Mouse (Mus musculus) heart, embryonic 16.5 days (tissue): ENCODE measurements around the gene Wtap. TPM values are rescaled to one million over a fixed set of nuclear protein-coding genes. Genes with fewer than 3 reads are reported as not detected.
"Not testable (repeated sequence)": the region's sequence is repeated elsewhere in the genome, so short reads cannot be mapped to it uniquely, and the experiment has no call there.

ENCODE experiments used
- ATAC-seq: fragments of 200-750 bp; cut with Nextera tagmentation; replicated peaks from 2 replicates; pipeline ENCODE4 v1.8.0; 2017; ENCODE audit warnings: moderate number of reproducible peaks; ENCODE audit not compliant: insufficient read depth, low FRiP score; ENCODE audit errors: extremely low read depth
- H3K27ac ChIP-seq: fragments of 300-500 bp; sonication (generic); 2 replicates; pipeline ENCODE4 v1.5.1; 2014; ENCODE audit warnings: mild to moderate bottlenecking, low read length, control low read depth, moderate library complexity
- H3K27me3 ChIP-seq: fragments of 300-500 bp; sonication (generic); 2 replicates; pipeline ENCODE4 v1.6.1; 2014; ENCODE audit warnings: low read length, mixed read lengths; ENCODE audit not compliant: control insufficient read depth, insufficient read depth
- H3K36me3 ChIP-seq: fragments of 300-500 bp; sonication (generic); 2 replicates; pipeline ENCODE4 v1.6.1; 2014; ENCODE audit not compliant: control insufficient read depth, insufficient read depth
- H3K4me1 ChIP-seq: fragments of 300-500 bp; sonication (generic); 2 replicates; pipeline ENCODE4 v1.6.1; 2014; ENCODE audit warnings: low read length, mixed read lengths; ENCODE audit not compliant: control insufficient read depth, insufficient read depth
- H3K4me2 ChIP-seq: fragments of 300-500 bp; sonication (generic); 2 replicates; pipeline ENCODE4 v1.6.1; 2014; ENCODE audit warnings: low read depth, mild to moderate bottlenecking, control low read depth, low read length
- H3K4me3 ChIP-seq: fragments of 300-500 bp; sonication (generic); 2 replicates; pipeline ENCODE4 v1.5.1; 2014; ENCODE audit warnings: mild to moderate bottlenecking, control low read depth, low read length
- H3K9ac ChIP-seq: fragments of 300-500 bp; sonication (generic); 2 replicates; pipeline ENCODE4 v1.6.1; 2014; ENCODE audit warnings: low read length, control low read depth
- H3K9me3 ChIP-seq: fragments of 300-500 bp; sonication (generic); replicated peaks from 2 replicates; pipeline ENCODE4 v1.6.1; 2016; ENCODE audit warnings: low read length; ENCODE audit not compliant: control insufficient read depth
- WGBS: fragments of 180-500 bp; shearing (Covaris S2); extraction: QIAGEN DNeasy Blood & Tissue Kit; methylation state at CpG from one replicate; pipeline ENCODE4 v1.1.7; 2014; 5-methylcytosine and 5-hydroxymethylcytosine counted together
- polyA plus RNA-seq: library from polyadenylated mRNA; unstranded; fragments of >200 nt; fragmentation: Nextera tagmentation; extraction: Ambion mirVana; gene quantifications from 2 replicates; pipeline ENCODE4 v1.2.1, GENCODE M21; 2015

Gene Wtap
- polyA plus RNA-seq, 1 experiment from 2014 or later: 75.8 TPM

- Histone ChIP-seq H3K4me2 (no peak overlapping the region), H3K27me3 (no peaks in the 10 kb centered on the region), H3K4me1 (no peaks in the 10 kb centered on the region), H3K9ac (no peak overlapping the region), H3K36me3 (peaks cover 13% of the 10 kb centered on the region; the same call in 1 of the 2 replicates), H3K27ac (no peak overlapping the region), H3K9me3 (no peaks in the 10 kb centered on the region), H3K4me3 (no peak overlapping the region)
- no peak for ATAC-seq
- WGBS: 90% methylated on average over 6 of the region's 6 CpGs
Observed at GRCm38 (mm10) chr17:12942459-12943162, 51.4 kb downstream of the Wtap start.

- Histone ChIP-seq H3K4me2 (no peak overlapping the region), H3K4me1 (no peaks in the 10 kb centered on the region), H3K36me3 (peaks cover 12% of the 10 kb centered on the region; the same call in 1 of the 2 replicates), H3K4me3 (no peak overlapping the region), H3K9me3 (no peaks in the 10 kb centered on the region), H3K9ac (no peak overlapping the region), H3K27me3 (no peaks in the 10 kb centered on the region), H3K27ac (no peak overlapping the region)
- no peak for ATAC-seq
- WGBS: 72% methylated on average over 8 of the region's 8 CpGs
Observed at GRCm38 (mm10) chr17:12941543-12942260, 52.3 kb downstream of the Wtap start.

GRCm38 (mm10) chr17:12940151-12940805, 53.7 kb downstream of the Wtap start, which contains the start of gene Acat3:
Acat3 (minus strand) TSS chr17:12940600.
- no peak within 1 kb of the TSS for H3K27ac ChIP-seq
- no peaks in the 10 kb centered on the region for H3K9me3 ChIP-seq
- peaks cover 7% of the 10 kb centered on the region; the same call in 1 of the 2 replicates for H3K36me3 ChIP-seq
- H3K9ac ChIP-seq: peak within 1 kb of the TSS; percentile 49; the same call in 1 of the 2 replicates
- ATAC-seq: peak; percentile 52
- H3K4me1 ChIP-seq: no peaks in the 10 kb centered on the region
- WGBS: 15% methylated on average over 27 of the region's 27 CpGs
- H3K27me3 ChIP-seq: no peaks in the 10 kb centered on the region
- H3K4me3 ChIP-seq: peak within 1 kb of the TSS; percentile 34
- H3K4me2 ChIP-seq: peak within 1 kb of the TSS; percentile 73

GRCm38 (mm10) chr17:12939377-12940148, 54.4 kb downstream of the Wtap start:
- Histone ChIP-seq H3K4me2 (peak overlapping the region; percentile 73), H3K4me3 (peak overlapping the region; percentile 34)
- WGBS: 19% methylated on average over 2 of the region's 12 CpGs
- not testable (repeated sequence) for ATAC-seq, H3K9ac ChIP-seq, H3K4me1 ChIP-seq, H3K9me3 ChIP-seq, H3K27ac ChIP-seq, H3K27me3 ChIP-seq, H3K36me3 ChIP-seq

GRCm38 (mm10) chr17:12938077-12938476, 55.9 kb downstream of the Wtap start:
- no peak for ATAC-seq
- no peak overlapping the region for H3K27ac ChIP-seq
- WGBS: 51% methylated on average over 2 of the region's 2 CpGs
- no peaks in the 10 kb centered on the region for H3K4me1 ChIP-seq
- H3K9ac ChIP-seq: no peak overlapping the region
- peaks cover 7% of the 10 kb centered on the region; the same call in 1 of the 2 replicates for H3K36me3 ChIP-seq
- H3K4me2 ChIP-seq: no peak overlapping the region
- no peaks in the 10 kb centered on the region for H3K27me3 ChIP-seq
- H3K9me3 ChIP-seq: no peaks in the 10 kb centered on the region
- no peak overlapping the region for H3K4me3 ChIP-seq

- Histone ChIP-seq H3K9ac (no peak overlapping the region), H3K27ac (no peak overlapping the region), H3K27me3 (no peaks in the 10 kb centered on the region), H3K9me3 (no peaks in the 10 kb centered on the region), H3K4me2 (no peak overlapping the region), H3K4me3 (no peak overlapping the region), H3K36me3 (peaks cover 1% of the 10 kb centered on the region; the same call in 1 of the 2 replicates), H3K4me1 (no peaks in the 10 kb centered on the region)
- WGBS: 75% methylated on average over 2 of the region's 2 CpGs
- ATAC-seq: no peak
Observed at GRCm38 (mm10) chr17:12937412-12937970, 56.5 kb downstream of the Wtap start.

- WGBS: 66% methylated on average over 4 of the region's 4 CpGs
- no peak for ATAC-seq
- H3K9ac ChIP-seq: no peak overlapping the region
Observed at GRCm38 (mm10) chr17:12935719-12936118, 58.2 kb downstream of the Wtap start.

GRCm38 (mm10) chr17:12931576-12931975, 62.4 kb downstream of the Wtap start:
- H3K36me3 ChIP-seq, H3K4me3 ChIP-seq, H3K27ac ChIP-seq, H3K9me3 ChIP-seq, H3K27me3 ChIP-seq, ATAC-seq, H3K9ac ChIP-seq, H3K4me1 ChIP-seq, H3K4me2 ChIP-seq: not testable (repeated sequence)
- 87% methylated on average over 5 of the region's 5 CpGs for WGBS

More at GRCm38 (mm10) chr17:12935719-12936118, 58.2 kb downstream of the Wtap start:
- Histone ChIP-seq H3K4me1 (no peaks in the 10 kb centered on the region), H3K36me3 (no peaks in the 10 kb centered on the region), H3K4me2 (no peak overlapping the region), H3K4me3 (no peak overlapping the region), H3K27ac (no peak overlapping the region), H3K27me3 (no peaks in the 10 kb centered on the region), H3K9me3 (no peaks in the 10 kb centered on the region)
